Comparison of ENCODE assay signal across 18 mouse cellular contexts in the genomic region with DNA sequence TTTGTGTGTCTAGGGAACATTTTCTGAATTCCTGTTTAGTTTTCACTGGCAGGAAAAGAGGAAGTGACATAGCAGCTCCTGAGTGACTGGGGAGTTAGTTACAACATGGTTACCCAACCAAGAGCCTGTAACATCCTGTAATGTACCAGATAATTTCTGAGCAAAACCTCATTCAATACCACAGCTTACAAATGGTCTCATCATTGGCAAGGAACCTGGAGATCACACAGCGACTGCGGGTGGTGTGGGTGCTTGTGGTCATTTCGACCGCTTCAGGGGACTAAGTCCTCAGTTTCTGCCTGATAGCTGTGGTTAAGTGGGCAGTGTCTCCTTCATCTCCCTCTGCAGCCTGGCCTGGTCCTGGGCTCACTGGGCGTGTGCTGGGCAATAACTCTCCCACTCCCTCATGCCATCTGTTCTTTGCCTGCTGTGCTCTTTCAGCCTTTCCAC. TPM values are rescaled to one million over a fixed set of nuclear protein-coding genes. Genes with fewer than 3 reads are reported as not detected.
DNase-seq lines count a peak whose midpoint lies in the region; ATAC-seq and TF ChIP-seq lines count a peak whose summit lies in the region.
"Had no signal": no experiment of that assay in that cellular context is flagged by ENCODE, and none has a peak within 500 bp of the region (broad histone marks: within the 10 kb centered on the region; RNA-seq: fewer than 3 reads in every experiment).

No protein-coding gene starts in this region.

- H3K36me3 ChIP-seq in megakaryocyte, embryonic 14.5 days (replicated peaks; ENCODE audit: low read length) = peaks cover 31% of the 10 kb centered on the region
- H3K36me3 ChIP-seq: midbrain, embryonic 12.5 days; neural tube, embryonic 15.5 days had no signal

- no peaks in the 10 kb centered on the region for H3K4me1 ChIP-seq in cerebellum, adult 2 months (ENCODE audit: control insufficient read depth, insufficient read depth, low read length)
- peaks cover 77% of the 10 kb centered on the region for H3K4me1 ChIP-seq in megakaryocyte, embryonic 14.5 days

- intact Hi-C loops in gastrocnemius, postnatal 36 days (cut with DNase I) = no loop called here

- no peaks in the 10 kb centered on the region for H3K9me3 ChIP-seq in megakaryocyte, embryonic 14.5 days
- H3K9me3 ChIP-seq: midbrain, embryonic 12.5 days; neural tube, embryonic 15.5 days had no signal

- H3K4me3 ChIP-seq in cerebellum, adult 2 months (replicated peaks; ENCODE audit: insufficient read depth, low read depth, low read length) = no peak overlapping the region
- H3K4me3 ChIP-seq in megakaryocyte, embryonic 14.5 days (replicated peaks) = peak overlapping the region; percentile 87
- H3K4me3 ChIP-seq: layer of hippocampus, adult 2 months; midbrain, embryonic 12.5 days; neural tube, embryonic 15.5 days had no signal

- H3K27ac ChIP-seq in cerebellum, adult 2 months (ENCODE audit: insufficient read depth, low read length) = no peak overlapping the region
- H3K27ac ChIP-seq: layer of hippocampus, adult 2 months; midbrain, embryonic 12.5 days; neural tube, embryonic 15.5 days; stomach, postnatal 0 days had no signal

- peak; percentile 25 to 29 for DNase-seq in cerebellum, postnatal 25 days
- no peak for DNase-seq in cerebellum, adult 2 months
- DNase-seq in 416B (ENCODE audit: low read depth) = peak; percentile 97
- peak; percentile 38 for DNase-seq in c-Kit-positive CD71-negative TER-119-negative erythroid progenitor cells, embryonic 14.5 days (ENCODE audit: low read depth)
- no peak for DNase-seq in layer of hippocampus, adult 11-12 months (ENCODE audit: low spot score)
- no peak for DNase-seq in gastrocnemius, postnatal 36 days
- DNase-seq: gastrocnemius, postnatal 25 days; right cerebral cortex, postnatal 4 days had no signal

- WGBS in cerebellum, adult 2 months = 33% methylated on average over 5 of the region's 5 CpGs

- TF ChIP-seq POLR2A in cerebellum, adult 2 months (IDR thresholded peaks at IDR 0.05; ENCODE audit: borderline replicate concordance, insufficient read depth, low read length) = no peak

- TF ChIP-seq CTCF in cerebellum, adult 2 months (IDR thresholded peaks at IDR 0.05; ENCODE audit: borderline replicate concordance, insufficient read depth, low read depth, low read length) = no peak

- ATAC-seq in cerebellum, adult (ENCODE audit: insufficient number of reproducible peaks, low FRiP score, low TSS enrichment) = no peak
- ATAC-seq: CD4-positive, CD25-positive, alpha-beta regulatory T cell, adult 4 months had no signal

- H3K27me3 ChIP-seq in cerebellum, adult 2 months (ENCODE audit: control insufficient read depth, insufficient read depth, low read length) = no peaks in the 10 kb centered on the region
- H3K27me3 ChIP-seq in megakaryocyte, embryonic 14.5 days (replicated peaks) = no peaks in the 10 kb centered on the region
- H3K27me3 ChIP-seq: midbrain, embryonic 12.5 days; neural tube, embryonic 15.5 days had no signal

RNA-seq across cellular contexts. Expression of gene Ndc1, which starts 3.4 kb away (rescaled TPM):
- 13.2 and 16.1 TPM in 2 replicates for polyA plus RNA-seq in cerebellum, adult 2 months (2012; rRNA removed)
- 0.50 and 3.0 TPM in 2 replicates for polyA plus RNA-seq in megakaryocyte, embryonic 14.5 days (2012; ENCODE audit: insufficient read depth, low replicate concordance)
- total RNA-seq in gastrocnemius, postnatal 36 days (2021) = 1 to 10 TPM; 7.4 to 9.1 TPM

RNA-seq across cellular contexts. Expression of gene Yipf1, which starts 50.1 kb away (rescaled TPM):
- polyA plus RNA-seq in cerebellum, adult 2 months (2012; rRNA removed) = 47.1 and 50.9 TPM in 2 replicates
- 3.1 and 16.3 TPM in 2 replicates for polyA plus RNA-seq in megakaryocyte, embryonic 14.5 days (2012; ENCODE audit: insufficient read depth, low replicate concordance)
- 1 to 10 TPM; 7.6 to 8.3 TPM for total RNA-seq in gastrocnemius, postnatal 36 days (2021)

RNA-seq across cellular contexts. Expression of gene Dio1, which starts 57.2 kb away (rescaled TPM):
- 0.21 and 0.27 TPM in 2 replicates for polyA plus RNA-seq in cerebellum, adult 2 months (2012; rRNA removed)
- not detected in 2 replicates for polyA plus RNA-seq in megakaryocyte, embryonic 14.5 days (2012; ENCODE audit: insufficient read depth, low replicate concordance)
- not detected for total RNA-seq in gastrocnemius, postnatal 36 days (2021)
- total RNA-seq: gastrocnemius, postnatal 25 days; heart, postnatal 25 days; layer of hippocampus, adult 2 months; left cerebral cortex, postnatal 36 days had no signal
- polyA plus RNA-seq: CD4-positive, CD25-positive, alpha-beta regulatory T cell, adult 4 months; forebrain, embryonic 11.5 days; midbrain, embryonic 12.5 days; neural tube, embryonic 15.5 days had no signal

Comparison
In these comparisons a context has a peak if more than half of its experiments do, and no peak if none do; other contexts are left out.
1. DNase-seq: peak in cerebellum, postnatal 25 days (2 of 2), 416B (single experiment) and c-Kit-positive CD71-negative TER-119-negative erythroid progenitor cells, embryonic 14.5 days (single experiment); none in cerebellum, adult 2 months (0 of 2), layer of hippocampus, adult 11-12 months (single experiment) and gastrocnemius, postnatal 36 days (0 of 2).